Mouse (Mus musculus) heart, postnatal 0 days (tissue): ENCODE results near the gene Lrmp. TPM values are rescaled to one million over a fixed set of nuclear protein-coding genes. Genes with fewer than 3 reads are reported as not detected.
A peak's percentile ranks its signal among the peaks of the same experiment; 100 is the strongest.

ENCODE experiments used
- ATAC-seq: fragments of 200-750 bp; cut with Nextera tagmentation; 2 replicates; pipeline ENCODE4 v1.8.0; 2017; ENCODE audit warnings: low read depth, moderate number of reproducible peaks, moderate library complexity; ENCODE audit not compliant: insufficient read depth
- DNase-seq: peaks from one replicate; pipeline ENCODE4 v3.0.0-alpha.2; 2016; ENCODE audit warnings: low spot score
- H3K27ac ChIP-seq: fragments of 300-500 bp; sonication (generic); 2 replicates; pipeline ENCODE4 v1.5.1; 2014; ENCODE audit warnings: low read depth, mild to moderate bottlenecking
- H3K27me3 ChIP-seq: fragments of 300-500 bp; sonication (generic); 2 replicates; pipeline ENCODE4 v1.6.1; 2014; ENCODE audit warnings: low read length, mixed read lengths; ENCODE audit not compliant: control insufficient read depth, insufficient read depth
- H3K36me3 ChIP-seq: fragments of 300-500 bp; sonication (generic); replicated peaks from 2 replicates; pipeline ENCODE4 v1.6.1; 2014; ENCODE audit warnings: low read length, mixed read lengths; ENCODE audit not compliant: control insufficient read depth, insufficient read depth
- H3K4me1 ChIP-seq: fragments of 300-500 bp; sonication (generic); 2 replicates; pipeline ENCODE4 v1.6.1; 2014; ENCODE audit warnings: antibody characterized with exemption; ENCODE audit not compliant: control insufficient read depth, insufficient read depth
- H3K4me2 ChIP-seq: fragments of 300-500 bp; sonication (generic); 2 replicates; pipeline ENCODE4 v1.6.1; 2014; ENCODE audit warnings: low read depth, mild to moderate bottlenecking, low read length, moderate library complexity
- H3K4me3 ChIP-seq: fragments of 300-500 bp; sonication (generic); 2 replicates; pipeline ENCODE4 v1.5.1; 2014; ENCODE audit warnings: low read depth, low read length
- H3K9ac ChIP-seq: fragments of 300-500 bp; sonication (generic); replicated peaks from 2 replicates; pipeline ENCODE4 v1.6.1; 2014; ENCODE audit warnings: low read depth, low read length, mixed read lengths
- H3K9me3 ChIP-seq: fragments of 300-500 bp; sonication (generic); replicated peaks from 2 replicates; pipeline ENCODE4 v1.6.1; 2016; ENCODE audit warnings: low read length; ENCODE audit not compliant: control insufficient read depth
- CTCF ChIP-seq: IDR thresholded peaks from 2 replicates; pipeline ENCODE4 v1.5.1; 2016; ENCODE audit warnings: antibody characterized with exemption, control low read depth, low read depth
- EP300 ChIP-seq: IDR thresholded peaks from 2 replicates; pipeline ENCODE4 v1.6.1; 2016; ENCODE audit warnings: antibody characterized with exemption, low read depth
- WGBS: fragments of 180-500 bp; shearing (Covaris S2); extraction: QIAGEN DNeasy Blood & Tissue Kit; methylation state at CpG from one replicate; pipeline ENCODE4 v1.1.7; 2014; 5-methylcytosine and 5-hydroxymethylcytosine counted together
- polyA plus RNA-seq: library from polyadenylated mRNA; unstranded; fragments of >200 nt; fragmentation: Nextera tagmentation; extraction: Ambion mirVana; gene quantifications from 2 replicates; pipeline ENCODE4 v1.2.1, GENCODE M21; 2015
- total RNA-seq: library from RNA; depleted of rRNA; stranded (reverse); fragments of >200 nt; gene quantifications from 2 replicates; pipeline ENCODE4 v1.2.3, GENCODE M21; 2014; ENCODE audit warnings: low replicate concordance

Gene Lrmp
- total and polyA plus RNA-seq, 2 experiments from 2014 or later = 0.98 to 4.2 TPM

DNA sequence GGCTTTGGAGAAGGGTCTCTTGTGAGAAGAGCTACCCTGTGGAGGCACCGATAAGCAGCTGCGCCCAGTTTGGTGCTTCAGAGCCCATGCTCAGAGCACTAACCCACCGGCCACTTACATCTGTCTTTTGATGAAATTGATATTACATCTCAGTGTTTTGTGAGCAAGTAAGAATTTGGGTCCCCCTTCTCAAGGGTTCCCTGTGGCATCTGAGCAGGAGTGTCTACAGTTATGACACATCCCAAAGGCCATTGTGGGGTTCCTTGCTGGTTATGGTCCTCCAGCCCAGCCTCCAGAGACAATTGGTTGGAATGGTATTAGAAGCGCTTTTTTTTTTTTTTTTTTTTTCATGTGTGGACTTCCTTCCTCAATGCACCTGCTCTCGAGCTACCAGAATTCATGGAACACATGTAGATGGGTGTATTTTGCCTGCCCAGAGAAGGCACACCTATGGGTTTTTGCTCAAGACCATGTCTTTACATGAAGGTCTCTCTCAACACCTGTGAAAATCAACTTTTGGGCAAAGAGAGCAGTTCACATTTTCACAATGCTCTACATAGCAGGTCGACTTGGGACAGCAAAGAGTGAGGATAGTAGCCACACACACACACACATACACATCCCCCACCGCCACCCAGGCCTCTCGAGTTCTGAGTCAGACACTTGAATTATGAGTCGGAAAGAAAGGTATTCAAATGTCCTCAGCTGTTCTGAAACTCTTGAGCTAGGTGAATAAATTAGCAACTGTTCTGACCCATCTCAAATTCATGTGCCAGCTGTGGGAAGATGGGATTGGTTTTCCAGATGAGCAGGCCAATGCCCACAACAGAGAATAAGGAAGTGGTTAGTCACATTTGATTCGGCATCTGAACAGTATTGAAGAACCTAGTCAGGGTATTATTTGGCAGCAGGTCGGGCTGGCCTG lies 7.9 kb downstream of the Lrmp start:
- Histone ChIP-seq H3K27me3 (no peaks in the 10 kb centered on the region), H3K4me3 (peak overlapping the region; percentile 25; the same call in 1 of the 2 replicates), H3K36me3 (no peaks in the 10 kb centered on the region), H3K9me3 (0 out of 2 replicates have a peak, but pooled peaks cover 3% of the 10 kb centered on the region), H3K27ac (no peak overlapping the region), H3K4me2 (peak overlapping the region; percentile 4; the same call in 1 of the 2 replicates), H3K4me1 (peaks cover 41% of the 10 kb centered on the region), H3K9ac (no peak overlapping the region)
- TF ChIP-seq CTCF (no peak), EP300 (no peak)
- no peak for DNase-seq
- WGBS = 74% methylated on average over 11 of the region's 11 CpGs
- ATAC-seq = no peak

DNA sequence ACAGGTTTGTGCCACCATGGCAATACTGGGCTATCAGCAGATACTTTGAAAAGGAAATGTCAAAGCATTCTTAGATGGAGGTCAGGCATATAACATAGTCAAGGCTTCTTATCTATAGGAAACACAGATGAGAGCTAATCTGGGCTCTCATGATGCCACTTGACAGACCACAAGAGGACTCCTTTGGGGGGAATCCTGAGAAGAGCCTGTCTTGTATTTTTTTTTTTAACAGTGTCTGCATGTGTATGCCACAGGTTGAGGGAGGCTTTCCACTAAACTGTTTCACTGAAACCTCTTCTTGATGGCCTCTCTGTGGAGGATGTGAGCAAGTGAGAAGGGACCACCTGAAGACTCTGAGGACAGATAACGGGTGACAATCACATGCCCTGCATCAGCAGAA lies 9.2 kb downstream of the Lrmp start:
- Histone ChIP-seq H3K36me3 (no peaks in the 10 kb centered on the region), H3K4me3 (no peak overlapping the region), H3K4me1 (peaks cover 39% of the 10 kb centered on the region), H3K4me2 (no peak overlapping the region), H3K27me3 (no peaks in the 10 kb centered on the region), H3K9me3 (0 out of 2 replicates have a peak, but pooled peaks cover 3% of the 10 kb centered on the region), H3K27ac (peak overlapping the region; percentile 91), H3K9ac (no peak overlapping the region)
- no peak for DNase-seq
- 76% methylated on average over 1 of the region's 1 CpGs for WGBS
- TF ChIP-seq EP300 (no peak), CTCF (no peak)
- ATAC-seq = no peak

DNA sequence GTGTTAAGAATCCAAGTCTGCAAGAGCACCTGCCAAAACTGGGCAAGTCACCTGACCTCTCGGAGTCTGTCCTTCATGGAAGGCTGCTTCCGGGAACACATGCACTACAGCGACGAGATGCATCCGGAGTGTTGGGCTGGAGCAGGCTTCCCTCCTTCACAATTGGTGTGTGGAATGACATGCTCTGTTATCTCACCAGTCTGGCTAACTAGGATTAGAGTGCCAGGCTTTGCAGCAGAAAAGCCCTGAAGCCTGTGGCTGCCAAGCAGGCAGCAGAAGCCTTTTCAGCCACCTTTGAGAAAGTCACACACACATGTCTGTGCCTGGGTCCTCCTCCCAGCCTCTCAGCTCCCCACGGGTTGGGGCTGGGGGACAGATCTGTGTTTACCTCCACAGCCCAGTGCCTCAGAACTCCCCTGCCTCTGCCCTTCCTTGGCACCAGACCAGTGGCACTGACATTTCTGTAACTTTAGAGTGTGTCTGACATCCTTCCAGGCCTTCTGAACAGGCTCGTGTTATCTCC lies 10.2 kb downstream of the Lrmp start:
- no peaks in the 10 kb centered on the region for H3K36me3 ChIP-seq
- TF ChIP-seq EP300 = peak; percentile 63; the same call in 1 of the 2 replicates
- TF ChIP-seq CTCF = no peak
- 21% methylated on average over 7 of the region's 7 CpGs for WGBS
- H3K9ac ChIP-seq = 0 out of 2 replicates have a peak overlapping the region, but pooled peaks have one; percentile 10
- DNase-seq (peak; percentile 71), ATAC-seq (peak; percentile 87)
- H3K9me3 ChIP-seq = 0 out of 2 replicates have a peak, but pooled peaks cover 3% of the 10 kb centered on the region
- peak overlapping the region; percentile 5; the same call in 1 of the 2 replicates for H3K4me2 ChIP-seq
- peaks cover 29% of the 10 kb centered on the region for H3K4me1 ChIP-seq
- no peaks in the 10 kb centered on the region for H3K27me3 ChIP-seq
- H3K27ac ChIP-seq = peak overlapping the region; percentile 91
- no peak overlapping the region for H3K4me3 ChIP-seq

DNA sequence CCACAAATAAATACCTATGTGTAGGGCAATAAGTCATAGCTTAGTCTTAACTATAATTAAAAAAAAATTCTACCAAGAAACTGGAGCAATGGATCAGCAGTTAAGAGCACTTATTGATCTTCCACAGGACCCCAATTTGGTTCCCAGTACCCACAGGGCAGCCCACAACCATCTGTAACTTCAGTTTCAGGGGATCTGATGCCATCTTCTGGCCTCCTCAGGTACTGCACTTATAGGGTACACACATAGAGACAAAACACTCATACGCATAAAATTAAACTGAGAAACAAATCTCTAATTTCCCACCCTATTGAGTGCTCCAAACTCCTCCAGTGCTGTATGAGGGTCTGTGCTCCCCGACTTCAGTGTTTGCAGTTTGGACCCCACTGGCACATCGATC lies 12.2 kb downstream of the Lrmp start:
- H3K9me3 ChIP-seq = 0 out of 2 replicates have a peak, but pooled peaks cover 3% of the 10 kb centered on the region
- no peak overlapping the region for H3K9ac ChIP-seq
- ATAC-seq (no peak), DNase-seq (no peak)
- H3K27me3 ChIP-seq = no peaks in the 10 kb centered on the region
- H3K27ac ChIP-seq = no peak overlapping the region
- no peaks in the 10 kb centered on the region for H3K36me3 ChIP-seq
- no peak overlapping the region for H3K4me3 ChIP-seq
- no peak overlapping the region for H3K4me2 ChIP-seq
- no peak for TF ChIP-seq EP300
- TF ChIP-seq CTCF = 0 out of 2 replicates have a peak, but pooled peaks have one; percentile 14
- peaks cover 16% of the 10 kb centered on the region for H3K4me1 ChIP-seq
- WGBS = 96% methylated on average over 3 of the region's 3 CpGs

DNA sequence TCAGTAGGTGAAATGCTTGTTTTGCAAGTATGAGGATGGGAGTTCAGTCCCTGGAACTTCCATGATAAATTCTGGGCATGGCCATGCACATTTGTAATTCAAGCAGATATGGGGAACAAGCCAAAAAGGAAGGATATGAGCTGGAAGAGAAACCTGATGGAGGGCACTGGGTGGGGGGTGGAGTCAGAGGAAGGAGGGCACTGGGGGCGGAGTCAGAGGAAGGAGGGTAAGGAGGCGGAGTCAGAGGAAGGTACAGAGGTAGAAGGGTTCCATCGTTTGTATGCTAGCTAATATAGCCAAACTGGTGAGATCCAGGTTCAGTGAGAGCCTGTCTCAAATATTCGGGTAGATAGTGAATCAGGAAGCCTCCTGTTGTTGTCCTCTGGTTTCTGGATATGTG lies 14.1 kb downstream of the Lrmp start:
- DNase-seq (no peak), ATAC-seq (no peak)
- no peak for TF ChIP-seq EP300
- TF ChIP-seq CTCF = no peak
- Histone ChIP-seq H3K4me3 (no peak overlapping the region), H3K4me2 (no peak overlapping the region), H3K27me3 (no peaks in the 10 kb centered on the region), H3K36me3 (no peaks in the 10 kb centered on the region), H3K9me3 (0 out of 2 replicates have a peak, but pooled peaks cover 3% of the 10 kb centered on the region), H3K4me1 (peaks cover 7% of the 10 kb centered on the region), H3K27ac (no peak overlapping the region), H3K9ac (no peak overlapping the region)
- WGBS = 76% methylated on average over 4 of the region's 4 CpGs
